ENCODE assay signal across 8 mouse cellular contexts in the genomic region with DNA sequence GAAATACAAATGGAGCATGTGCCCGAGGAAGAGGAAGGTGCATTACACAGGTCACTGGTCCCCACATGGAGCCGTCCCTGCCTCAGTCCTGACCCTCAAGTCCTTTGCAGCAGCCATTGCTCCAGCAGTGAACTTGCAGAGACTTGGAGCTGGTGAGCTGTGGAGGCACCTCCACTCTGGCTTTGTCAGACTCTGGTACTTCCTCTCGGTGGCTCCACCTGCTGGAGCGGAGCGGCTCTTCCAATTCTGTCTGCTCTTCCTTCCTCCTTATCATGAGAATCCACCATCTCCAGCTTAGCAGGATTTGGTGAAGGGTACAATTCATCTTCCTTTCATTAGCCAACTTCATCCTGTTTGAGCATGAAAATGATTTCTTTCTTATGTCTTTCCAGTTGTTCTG.
DNase-seq lines count a peak whose midpoint lies in the region; ATAC-seq and TF ChIP-seq lines count a peak whose summit lies in the region.

No protein-coding gene starts in this region.

- no peak overlapping the region for H3K27ac ChIP-seq in kidney, adult 2 months (ENCODE audit: insufficient read depth, low read depth, low read length)
- H3K27ac ChIP-seq in MEL (ENCODE audit: control insufficient read depth, low read depth, low read length): no peak overlapping the region
- no peak overlapping the region for H3K27ac ChIP-seq in forebrain, embryonic 16.5 days (ENCODE audit: low read length)

- H3K4me2 ChIP-seq in forebrain, embryonic 16.5 days (ENCODE audit: low read length): no peak overlapping the region

- intact Hi-C loops in left cerebral cortex, postnatal 36 days (cut with DNase I): loop anchor here (5.0 kb wide), 1 partner anchor 312 kb away; a partner anchor contains a TSS

- peak; percentile 42; the same call in 1 of the 2 replicates for TF ChIP-seq CTCF in kidney, adult 2 months (conservative IDR thresholded peaks at IDR 0.05; ENCODE audit: insufficient read depth, insufficient read length, low read depth, low read length)
- TF ChIP-seq CTCF in MEL (IDR thresholded peaks at IDR 0.05 in 2 of 3, conservative IDR thresholded peaks at IDR 0.05 in 1 of 3; ENCODE audit: control insufficient read depth in 1 of 3, insufficient read depth in 1 of 3, low read depth in 2 of 3, low read length in 3 of 3, poor library complexity in 1 of 3, severe bottlenecking in 1 of 3): peak in 1 of 3 experiments; percentile 21; a peak in 1 of 6 replicates

- no peak for TF ChIP-seq RAD21 in MEL (IDR thresholded peaks at IDR 0.05; ENCODE audit: low read depth, low read length)

- H3K9ac ChIP-seq in MEL (ENCODE audit: control insufficient read depth, low read depth, low read length, poor library complexity, severe bottlenecking): no peak overlapping the region
- no peak overlapping the region for H3K9ac ChIP-seq in forebrain, embryonic 16.5 days (replicated peaks; ENCODE audit: low read depth, low read length)

- no peak for TF ChIP-seq POLR2A in kidney, adult 2 months (IDR thresholded peaks at IDR 0.05; ENCODE audit: low read depth, low read length)
- no peak for TF ChIP-seq POLR2A in MEL (IDR thresholded peaks at IDR 0.05; ENCODE audit: control insufficient read depth in 1 of 2, insufficient read depth in 1 of 2, low read depth in 1 of 2, low read length in 2 of 2, poor library complexity in 1 of 2)

- no peak for TF ChIP-seq EP300 in MEL (IDR thresholded peaks at IDR 0.05; ENCODE audit: low read depth in 1 of 2, low read length in 2 of 2)

- no peaks in the 10 kb centered on the region for H3K27me3 ChIP-seq in kidney, adult 2 months (replicated peaks; ENCODE audit: control insufficient read depth, insufficient read depth, low read length)
- no peaks in the 10 kb centered on the region for H3K27me3 ChIP-seq in MEL (ENCODE audit: control insufficient read depth in 1 of 2, insufficient read depth in 2 of 2, low read length in 2 of 2)
- no peaks in the 10 kb centered on the region for H3K27me3 ChIP-seq in forebrain, embryonic 16.5 days (replicated peaks; ENCODE audit: control insufficient read depth, insufficient read depth, low read length)

- no peaks in the 10 kb centered on the region for H3K9me3 ChIP-seq in MEL (replicated peaks; ENCODE audit: insufficient read depth, low read length)
- no peaks in the 10 kb centered on the region for H3K9me3 ChIP-seq in forebrain, embryonic 16.5 days (ENCODE audit: control insufficient read depth, low read length)

- peak; percentile 57; the same call in 1 of the 2 replicates for ATAC-seq in forebrain, embryonic 16.5 days

- no peaks in the 10 kb centered on the region for H3K4me1 ChIP-seq in kidney, adult 2 months (ENCODE audit: control insufficient read depth, insufficient read depth, low read length)
- no peaks in the 10 kb centered on the region for H3K4me1 ChIP-seq in MEL (ENCODE audit: control insufficient read depth in 1 of 2, insufficient read depth in 2 of 2, low read length in 2 of 2)
- H3K4me1 ChIP-seq in forebrain, embryonic 16.5 days (replicated peaks; ENCODE audit: control insufficient read depth, insufficient read depth, low read length): no peaks in the 10 kb centered on the region

- peak; percentile 10 for DNase-seq in kidney, adult 2 months
- no peak for DNase-seq in kidney, adult 11 months
- no peak for DNase-seq in MEL (ENCODE audit: low read depth, low spot score)
- DNase-seq in cerebellum, adult 11 months: peak; percentile 19
- peak; percentile 8 to 12 for DNase-seq in left cerebral cortex, postnatal 36 days (ENCODE audit: low spot score in 2 of 2)
- peak; percentile 37 for DNase-seq in right cerebral cortex, adult 18-20 months
- DNase-seq in thymus, postnatal 0 days (ENCODE audit: low spot score): no peak

- no peaks in the 10 kb centered on the region for H3K79me2 ChIP-seq in MEL (ENCODE audit: control insufficient read depth, insufficient read depth, low read length, poor library complexity)

- no peaks in the 10 kb centered on the region for H3K36me3 ChIP-seq in kidney, adult 2 months (ENCODE audit: control insufficient read depth, insufficient read depth, low read length)
- H3K36me3 ChIP-seq in MEL (ENCODE audit: control insufficient read depth in 1 of 2, insufficient read depth in 2 of 2, low read length in 2 of 2): no peaks in the 10 kb centered on the region
- no peaks in the 10 kb centered on the region for H3K36me3 ChIP-seq in forebrain, embryonic 16.5 days (ENCODE audit: control insufficient read depth, insufficient read depth)

- WGBS in kidney, adult 2 months: 51% methylated on average over 5 of the region's 5 CpGs
- WGBS in forebrain, embryonic 16.5 days: 61% methylated on average over 5 of the region's 5 CpGs

- H3K4me3 ChIP-seq in kidney, adult 2 months (ENCODE audit: insufficient read depth, low read depth, low read length): no peak overlapping the region
- no peak overlapping the region for H3K4me3 ChIP-seq in MEL (ENCODE audit: control insufficient read depth in 1 of 2, insufficient read depth in 1 of 2, low read depth in 2 of 2, low read length in 2 of 2)
- no peak overlapping the region for H3K4me3 ChIP-seq in forebrain, embryonic 16.5 days (replicated peaks; ENCODE audit: low read length)

TF ChIP-seq in MEL, 35 proteins besides CTCF, POLR2A, EP300 and RAD21:
- TF ChIP-seq SMC3 (IDR thresholded peaks at IDR 0.05; ENCODE audit: low read depth, low read length) (peak; percentile 29), MEF2A (IDR thresholded peaks at IDR 0.05; ENCODE audit: extremely low read depth, insufficient replicate concordance, low read depth, low read length, poor library complexity, severe bottlenecking) (no peak), ELF1 (IDR thresholded peaks at IDR 0.05; ENCODE audit: low read depth, low read length) (no peak)

Comparison
In these comparisons a context has a peak if more than half of its experiments do, and no peak if none do; other contexts are left out.
1. DNase-seq: peak in kidney, adult 2 months (single experiment), cerebellum, adult 11 months (single experiment), left cerebral cortex, postnatal 36 days (2 of 2) and right cerebral cortex, adult 18-20 months (single experiment); none in kidney, adult 11 months (single experiment), MEL (single experiment) and thymus, postnatal 0 days (single experiment).